Mouse (Mus musculus): ENCODE data around the gene Fam124a. TPM values are rescaled to one million over a fixed set of nuclear protein-coding genes. Genes with fewer than 3 reads are reported as not detected.

Fam124a gene
- total and polyA plus RNA-seq, 2 experiments from 2014 or later, result 5.0 to 19.6 TPM

DNA sequence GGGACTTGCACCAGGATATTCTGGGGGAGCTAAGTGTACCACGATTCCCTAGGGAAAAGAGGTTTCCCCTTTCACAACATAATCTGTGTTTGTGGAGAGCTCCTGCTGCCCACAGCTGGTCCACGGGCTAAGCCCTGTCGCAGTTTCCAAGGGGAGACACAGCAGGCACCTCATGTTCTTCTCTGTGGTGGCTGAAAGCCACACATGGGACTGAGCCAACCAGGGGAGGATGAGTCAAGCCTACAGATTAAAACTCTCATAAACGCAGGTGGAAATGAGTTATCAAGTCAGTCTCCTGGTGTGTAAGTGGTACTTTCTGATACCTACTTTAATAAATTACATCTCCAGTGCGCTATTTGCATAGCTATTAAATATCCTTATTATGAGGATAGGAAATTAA lies 19.4 kb upstream of the Fam124a start:
- 42% methylated on average over 5 of the region's 5 CpGs for WGBS
- DNase-seq (ENCODE audit: low spot score), result no peak
- no peak for ATAC-seq (ENCODE audit: insufficient read depth, low read depth)
- Histone ChIP-seq H3K4me1 (ENCODE audit: control insufficient read depth, insufficient read depth) (no peaks in the 10 kb centered on the region), H3K4me2 (ENCODE audit: low read depth, low read length) (no peak overlapping the region), H3K4me3 (ENCODE audit: low read depth, low read length) (no peak overlapping the region), H3K36me3 (replicated peaks; ENCODE audit: control insufficient read depth, insufficient read depth, low read length) (no peaks in the 10 kb centered on the region), H3K27me3 (ENCODE audit: control insufficient read depth, insufficient read depth, low read length) (no peaks in the 10 kb centered on the region), H3K27ac (ENCODE audit: low read depth) (no peak overlapping the region), H3K9me3 (replicated peaks; ENCODE audit: control insufficient read depth, low read length) (no peaks in the 10 kb centered on the region), H3K9ac (replicated peaks; ENCODE audit: low read depth, low read length) (no peak overlapping the region)
- TF ChIP-seq EP300 (IDR thresholded peaks at IDR 0.05; ENCODE audit: low read depth), result no peak
- TF ChIP-seq CTCF (IDR thresholded peaks at IDR 0.05; ENCODE audit: low read depth), result no peak

DNA sequence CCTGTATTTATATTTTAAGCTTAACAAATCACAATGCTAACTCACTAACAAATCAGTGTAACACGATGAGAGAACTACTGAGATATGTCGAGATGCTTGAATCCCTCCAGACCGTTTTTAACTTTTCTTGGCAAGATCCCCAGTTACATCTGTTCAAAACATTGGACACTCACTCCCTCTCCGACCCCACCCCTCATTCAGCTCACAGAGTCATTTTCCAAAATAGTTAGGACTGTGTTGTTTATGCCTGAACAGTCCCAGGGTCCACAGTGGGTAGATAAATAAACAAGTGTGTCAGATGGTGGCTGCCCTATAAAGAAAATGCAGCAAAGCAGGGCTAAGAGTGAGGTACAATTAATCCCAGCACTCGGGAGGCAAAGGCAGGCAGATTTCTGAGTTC lies 18.5 kb upstream of the Fam124a start:
- H3K4me2 ChIP-seq (ENCODE audit: low read depth, low read length), result no peak overlapping the region
- DNase-seq (ENCODE audit: low spot score) (no peak), ATAC-seq (ENCODE audit: insufficient read depth, low read depth) (no peak)
- H3K36me3 ChIP-seq (replicated peaks; ENCODE audit: control insufficient read depth, insufficient read depth, low read length), result no peaks in the 10 kb centered on the region
- H3K27me3 ChIP-seq (ENCODE audit: control insufficient read depth, insufficient read depth, low read length), result no peaks in the 10 kb centered on the region
- no peak overlapping the region for H3K4me3 ChIP-seq (ENCODE audit: low read depth, low read length)
- TF ChIP-seq EP300 (IDR thresholded peaks at IDR 0.05; ENCODE audit: low read depth) (no peak), CTCF (IDR thresholded peaks at IDR 0.05; ENCODE audit: low read depth) (no peak)
- 37% methylated on average over 5 of the region's 5 CpGs for WGBS
- H3K27ac ChIP-seq (ENCODE audit: low read depth), result no peak overlapping the region
- no peak overlapping the region for H3K9ac ChIP-seq (replicated peaks; ENCODE audit: low read depth, low read length)
- no peaks in the 10 kb centered on the region for H3K4me1 ChIP-seq (ENCODE audit: control insufficient read depth, insufficient read depth)
- no peaks in the 10 kb centered on the region for H3K9me3 ChIP-seq (replicated peaks; ENCODE audit: control insufficient read depth, low read length)

DNA sequence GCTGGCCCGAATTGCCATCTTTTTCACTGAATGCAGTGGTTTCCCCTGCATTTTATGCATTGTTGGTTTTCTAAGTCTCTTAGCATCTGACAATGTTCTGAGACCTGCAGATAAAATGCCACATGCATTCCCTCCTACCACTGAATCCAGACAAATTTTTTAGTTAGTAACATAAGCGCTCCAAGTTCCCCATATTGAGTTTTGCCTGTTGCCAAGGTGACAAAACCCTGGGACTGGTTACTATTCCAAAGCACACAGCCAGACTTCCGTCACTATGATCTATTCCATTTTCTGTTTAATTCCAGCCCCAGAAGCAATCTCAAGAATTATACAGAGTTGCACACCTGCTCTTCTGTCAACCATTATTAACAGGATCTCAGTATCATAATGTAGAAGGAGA lies 15.7 kb upstream of the Fam124a start:
- no peaks in the 10 kb centered on the region for H3K36me3 ChIP-seq (replicated peaks; ENCODE audit: control insufficient read depth, insufficient read depth, low read length)
- DNase-seq (ENCODE audit: low spot score) (no peak), ATAC-seq (ENCODE audit: insufficient read depth, low read depth) (no peak)
- no peaks in the 10 kb centered on the region for H3K9me3 ChIP-seq (replicated peaks; ENCODE audit: control insufficient read depth, low read length)
- no peak for TF ChIP-seq CTCF (IDR thresholded peaks at IDR 0.05; ENCODE audit: low read depth)
- no peak for TF ChIP-seq EP300 (IDR thresholded peaks at IDR 0.05; ENCODE audit: low read depth)
- WGBS, result 78% methylated on average over 3 of the region's 3 CpGs
- H3K27ac ChIP-seq (ENCODE audit: low read depth), result no peak overlapping the region
- no peak overlapping the region for H3K9ac ChIP-seq (replicated peaks; ENCODE audit: low read depth, low read length)
- no peak overlapping the region for H3K4me2 ChIP-seq (ENCODE audit: low read depth, low read length)
- H3K4me3 ChIP-seq (ENCODE audit: low read depth, low read length), result no peak overlapping the region
- H3K4me1 ChIP-seq (ENCODE audit: control insufficient read depth, insufficient read depth), result no peaks in the 10 kb centered on the region
- no peaks in the 10 kb centered on the region for H3K27me3 ChIP-seq (ENCODE audit: control insufficient read depth, insufficient read depth, low read length)

DNA sequence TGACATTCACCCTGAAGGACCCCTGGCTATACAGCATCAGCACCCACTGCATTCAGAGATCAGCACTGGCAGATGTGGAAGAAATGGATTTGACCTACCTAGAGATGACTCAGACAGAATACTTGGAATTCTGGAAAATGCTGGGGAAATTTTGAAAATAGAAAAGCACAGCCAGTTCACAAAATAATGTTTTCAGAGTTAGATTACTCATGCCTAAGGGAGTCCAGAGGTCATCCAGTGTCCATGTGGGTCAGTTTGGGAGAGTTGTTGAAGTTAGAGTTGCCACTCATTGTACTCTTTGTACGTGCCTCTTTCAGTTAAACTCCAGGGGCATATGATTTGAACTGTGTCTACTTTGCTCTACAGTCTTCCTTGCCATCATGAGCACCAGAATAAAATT lies 13.8 kb upstream of the Fam124a start:
- Histone ChIP-seq H3K36me3 (replicated peaks; ENCODE audit: control insufficient read depth, insufficient read depth, low read length) (no peaks in the 10 kb centered on the region), H3K27me3 (ENCODE audit: control insufficient read depth, insufficient read depth, low read length) (no peaks in the 10 kb centered on the region), H3K4me1 (ENCODE audit: control insufficient read depth, insufficient read depth) (no peaks in the 10 kb centered on the region), H3K9ac (replicated peaks; ENCODE audit: low read depth, low read length) (no peak overlapping the region), H3K4me2 (ENCODE audit: low read depth, low read length) (no peak overlapping the region), H3K9me3 (replicated peaks; ENCODE audit: control insufficient read depth, low read length) (no peaks in the 10 kb centered on the region), H3K4me3 (ENCODE audit: low read depth, low read length) (no peak overlapping the region), H3K27ac (ENCODE audit: low read depth) (no peak overlapping the region)
- TF ChIP-seq CTCF (IDR thresholded peaks at IDR 0.05; ENCODE audit: low read depth), result no peak
- TF ChIP-seq EP300 (IDR thresholded peaks at IDR 0.05; ENCODE audit: low read depth), result no peak
- WGBS, result 83% methylated on average over 1 of the region's 1 CpGs
- no peak for ATAC-seq (ENCODE audit: insufficient read depth, low read depth)
- DNase-seq (ENCODE audit: low spot score), result no peak

DNA sequence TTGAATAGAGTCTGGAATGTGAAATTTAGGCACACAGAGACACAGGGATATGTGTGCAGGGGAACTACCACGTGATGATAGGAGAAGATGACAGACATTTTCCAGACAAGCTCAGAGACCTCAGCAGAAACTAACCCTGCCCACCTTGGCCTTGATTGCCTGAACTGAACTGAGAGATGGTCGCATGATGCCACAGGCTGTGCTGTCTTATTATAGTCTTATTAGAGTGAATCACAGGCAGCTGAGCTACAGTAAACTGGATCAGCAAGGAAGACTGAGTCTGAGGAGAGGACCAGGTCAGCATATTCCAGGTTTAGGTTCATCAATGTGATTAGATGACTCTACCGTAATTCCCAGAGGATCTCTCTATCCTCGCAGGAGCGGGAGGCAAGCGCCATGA lies 9.2 kb upstream of the Fam124a start:
- H3K4me2 ChIP-seq (ENCODE audit: low read depth, low read length), result no peak overlapping the region
- TF ChIP-seq EP300 (IDR thresholded peaks at IDR 0.05; ENCODE audit: low read depth) (no peak), CTCF (IDR thresholded peaks at IDR 0.05; ENCODE audit: low read depth) (no peak)
- DNase-seq (ENCODE audit: low spot score) (no peak), ATAC-seq (ENCODE audit: insufficient read depth, low read depth) (no peak)
- H3K4me3 ChIP-seq (ENCODE audit: low read depth, low read length), result no peak overlapping the region
- H3K27me3 ChIP-seq (ENCODE audit: control insufficient read depth, insufficient read depth, low read length), result no peaks in the 10 kb centered on the region
- H3K9ac ChIP-seq (replicated peaks; ENCODE audit: low read depth, low read length), result no peak overlapping the region
- 72% methylated on average over 6 of the region's 6 CpGs for WGBS
- no peaks in the 10 kb centered on the region for H3K4me1 ChIP-seq (ENCODE audit: control insufficient read depth, insufficient read depth)
- H3K9me3 ChIP-seq (replicated peaks; ENCODE audit: control insufficient read depth, low read length), result no peaks in the 10 kb centered on the region
- no peak overlapping the region for H3K27ac ChIP-seq (ENCODE audit: low read depth)
- no peaks in the 10 kb centered on the region for H3K36me3 ChIP-seq (replicated peaks; ENCODE audit: control insufficient read depth, insufficient read depth, low read length)

DNA sequence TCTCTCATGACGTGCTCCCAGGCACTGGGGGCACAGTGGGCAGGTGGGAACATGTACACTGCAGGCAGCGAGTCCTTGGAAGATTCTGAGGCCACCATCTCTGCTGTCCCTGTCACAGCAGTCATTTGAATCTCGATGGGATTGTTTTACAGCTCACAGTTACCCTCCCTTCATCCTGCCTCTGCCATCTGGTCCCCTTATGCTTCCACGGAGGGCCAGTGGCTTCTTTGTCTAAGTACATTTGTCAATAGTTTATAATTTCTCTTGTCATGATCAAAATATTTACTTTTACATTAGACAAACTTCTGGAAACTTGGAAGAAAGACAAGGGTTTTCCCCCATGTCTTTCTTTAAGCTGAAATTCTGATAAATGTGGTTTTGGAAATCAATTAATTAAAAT lies 8.8 kb upstream of the Fam124a start:
- Histone ChIP-seq H3K9ac (replicated peaks; ENCODE audit: low read depth, low read length) (no peak overlapping the region), H3K4me2 (ENCODE audit: low read depth, low read length) (no peak overlapping the region), H3K36me3 (replicated peaks; ENCODE audit: control insufficient read depth, insufficient read depth, low read length) (no peaks in the 10 kb centered on the region), H3K4me3 (ENCODE audit: low read depth, low read length) (no peak overlapping the region), H3K27me3 (ENCODE audit: control insufficient read depth, insufficient read depth, low read length) (no peaks in the 10 kb centered on the region), H3K9me3 (replicated peaks; ENCODE audit: control insufficient read depth, low read length) (no peaks in the 10 kb centered on the region), H3K4me1 (ENCODE audit: control insufficient read depth, insufficient read depth) (no peaks in the 10 kb centered on the region), H3K27ac (ENCODE audit: low read depth) (no peak overlapping the region)
- TF ChIP-seq EP300 (IDR thresholded peaks at IDR 0.05; ENCODE audit: low read depth), result no peak
- TF ChIP-seq CTCF (IDR thresholded peaks at IDR 0.05; ENCODE audit: low read depth), result no peak
- ATAC-seq (ENCODE audit: insufficient read depth, low read depth) (no peak), DNase-seq (ENCODE audit: low spot score) (no peak)
- 62% methylated on average over 4 of the region's 4 CpGs for WGBS
